Mouse (Mus musculus) G1E (cell line): ENCODE measurements around the gene 1700003F12Rik. TPM values are rescaled to one million over a fixed set of nuclear protein-coding genes. Genes with fewer than 3 reads are reported as not detected.

Experiments used
- ATAC-seq: 2 replicates; pipeline ENCODE4 v1.8.0; 2016; ENCODE audit warnings: mild to moderate bottlenecking; ENCODE audit not compliant: insufficient number of reproducible peaks, poor library complexity, low FRiP score, severe bottlenecking; ENCODE audit errors: extremely low read depth
- DNase-seq: peaks from one replicate; pipeline ENCODE4 v3.0.0; 2012; ENCODE audit warnings: low spot score
- H3K27me3 ChIP-seq: 2 replicates; pipeline ENCODE4 v1.6.1; 2012; ENCODE audit warnings: mild to moderate bottlenecking, low read length, inconsistent platforms; ENCODE audit not compliant: insufficient read depth
- H3K36me3 ChIP-seq: replicated peaks from 2 replicates; pipeline ENCODE3; 2012; ENCODE audit warnings: mild to moderate bottlenecking, inconsistent platforms
- H3K4me1 ChIP-seq: 2 replicates; pipeline ENCODE4 v1.6.1; 2012; ENCODE audit warnings: low read depth, low read length, inconsistent platforms, mixed read lengths; ENCODE audit not compliant: insufficient read depth
- H3K4me3 ChIP-seq: 2 replicates; pipeline ENCODE4 v1.5.1; 2012; ENCODE audit warnings: low read depth, mild to moderate bottlenecking, inconsistent platforms, low read length, moderate library complexity, mixed read lengths
- H3K9me3 ChIP-seq: replicated peaks from 2 replicates; pipeline ENCODE4 v1.6.1; 2012; ENCODE audit warnings: inconsistent platforms
- CTCF ChIP-seq: IDR thresholded peaks from 2 replicates; pipeline ENCODE4 v1.5.1; 2012; ENCODE audit warnings: low read depth, low read length, inconsistent platforms, mixed read lengths
- GATA1 ChIP-seq: IDR thresholded peaks from 2 replicates; pipeline ENCODE4 v1.6.1; 2012; ENCODE audit warnings: borderline replicate concordance, low read length, inconsistent platforms, mixed read lengths
- GATA2 ChIP-seq: IDR thresholded peaks from 2 replicates; pipeline ENCODE4 v1.6.1; 2012; ENCODE audit warnings: low read depth, low read length, inconsistent platforms, borderline replicate concordance
- POLR2AphosphoS5 ChIP-seq: IDR thresholded peaks from 2 replicates; pipeline ENCODE4 v1.6.1; 2012; ENCODE audit warnings: low read depth, low read length, inconsistent platforms; ENCODE audit not compliant: insufficient replicate concordance
- TAL1 ChIP-seq: conservative IDR thresholded peaks from 2 replicates; pipeline ENCODE4 v1.6.1; 2012; ENCODE audit warnings: low read depth, low read length, inconsistent platforms, mixed read lengths
- polyA plus RNA-seq: library from polyadenylated mRNA; stranded (reverse); fragments of >175 nt; gene quantifications from 2 replicates; pipeline ENCODE4 v1.2.3, GENCODE M21; 2012
- total RNA-seq, 2 experiments: library from RNA; stranded (forward) in 1 of 2; stranded (reverse) in 1 of 2; fragments of 200-1000 nt in 1 of 2; fragments of >200 nt in 1 of 2; fragmentation: Nextera tagmentation in 1 of 2; gene quantifications; 2 replicates each; pipeline ENCODE4 v1.2.3; 2014 to 2017

The 1700003F12Rik gene
- total and polyA plus RNA-seq, 3 experiments: not detected

DNA sequence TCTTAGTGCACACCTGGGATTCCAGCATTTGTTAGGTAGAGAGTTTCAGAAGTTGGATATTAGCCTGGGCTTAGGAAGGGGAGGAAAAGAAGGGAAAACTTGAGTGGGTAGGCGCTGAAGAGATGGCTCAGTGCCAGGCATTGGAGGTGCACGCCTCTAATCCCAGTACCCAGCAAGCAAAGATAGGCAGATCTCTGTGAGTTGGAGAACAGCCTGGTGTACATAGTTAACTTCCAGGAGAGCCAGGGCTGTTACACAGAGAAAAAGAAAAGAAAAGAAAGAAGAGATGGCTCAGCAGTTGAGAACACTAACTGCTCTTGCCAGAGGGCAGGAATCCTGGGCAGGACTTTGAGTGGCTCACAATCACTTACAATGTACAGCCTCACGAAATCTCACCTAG lies 20.4 kb upstream of the 1700003F12Rik start:
- ATAC-seq: no peak
- no peaks in the 10 kb centered on the region for H3K9me3 ChIP-seq
- H3K4me3 ChIP-seq: no peak overlapping the region
- H3K36me3 ChIP-seq: peaks cover 79% of the 10 kb centered on the region
- no peaks in the 10 kb centered on the region for H3K27me3 ChIP-seq
- TF ChIP-seq CTCF (no peak), TAL1 (no peak), GATA2 (no peak), GATA1 (no peak), POLR2AphosphoS5 (no peak)
- DNase-seq: no peak
- peaks cover 6% of the 10 kb centered on the region; the same call in 1 of the 2 replicates for H3K4me1 ChIP-seq

DNA sequence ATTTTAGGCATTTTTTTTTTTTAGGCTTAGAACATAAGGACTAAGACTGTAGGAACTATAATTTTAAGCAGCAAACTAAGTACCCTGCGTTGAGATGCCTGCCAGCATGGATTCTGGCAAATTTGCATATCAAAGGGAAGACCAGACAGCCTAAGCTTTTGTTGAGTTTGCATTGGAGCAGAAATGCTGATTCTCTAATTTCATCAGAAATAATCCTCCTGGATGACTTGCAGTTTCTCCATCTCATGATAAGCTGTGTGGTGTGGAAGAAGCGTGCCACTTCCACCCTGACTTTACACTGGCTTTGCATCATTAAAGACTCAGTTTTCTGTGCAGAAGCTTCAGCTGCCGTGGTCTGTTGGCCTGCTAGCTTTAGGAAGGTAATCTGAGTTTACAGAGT lies 14.0 kb upstream of the 1700003F12Rik start:
- H3K36me3 ChIP-seq: peaks cover 85% of the 10 kb centered on the region
- peaks cover 9% of the 10 kb centered on the region; the same call in 1 of the 2 replicates for H3K4me1 ChIP-seq
- no peak for DNase-seq
- no peaks in the 10 kb centered on the region for H3K9me3 ChIP-seq
- no peak overlapping the region for H3K4me3 ChIP-seq
- no peak for ATAC-seq
- no peaks in the 10 kb centered on the region for H3K27me3 ChIP-seq
- TF ChIP-seq GATA2 (no peak), CTCF (no peak), POLR2AphosphoS5 (no peak), GATA1 (no peak), TAL1 (no peak)

- TF ChIP-seq GATA1 (no peak), GATA2 (no peak), TAL1 (no peak), POLR2AphosphoS5 (no peak), CTCF (no peak)
- Histone ChIP-seq H3K36me3 (peaks cover 87% of the 10 kb centered on the region), H3K9me3 (no peaks in the 10 kb centered on the region), H3K4me1 (peaks cover 24% of the 10 kb centered on the region), H3K27me3 (no peaks in the 10 kb centered on the region), H3K4me3 (no peak overlapping the region)
- ATAC-seq (no peak), DNase-seq (no peak)
Observed at GRCm38 (mm10) chr2:154534704-154535270, 12.1 kb upstream of the 1700003F12Rik start.

- no peak for DNase-seq
- H3K9me3 ChIP-seq: no peaks in the 10 kb centered on the region
- TF ChIP-seq TAL1 (no peak), GATA1 (no peak), GATA2 (no peak), POLR2AphosphoS5 (no peak; the same call in 1 of the 2 replicates), CTCF (no peak)
- peaks cover 89% of the 10 kb centered on the region for H3K36me3 ChIP-seq
- no peak for ATAC-seq
- H3K4me1 ChIP-seq: peaks cover 27% of the 10 kb centered on the region
- H3K4me3 ChIP-seq: no peak overlapping the region
- no peaks in the 10 kb centered on the region for H3K27me3 ChIP-seq
Observed at GRCm38 (mm10) chr2:154538310-154538709, 8.6 kb upstream of the 1700003F12Rik start.

DNA sequence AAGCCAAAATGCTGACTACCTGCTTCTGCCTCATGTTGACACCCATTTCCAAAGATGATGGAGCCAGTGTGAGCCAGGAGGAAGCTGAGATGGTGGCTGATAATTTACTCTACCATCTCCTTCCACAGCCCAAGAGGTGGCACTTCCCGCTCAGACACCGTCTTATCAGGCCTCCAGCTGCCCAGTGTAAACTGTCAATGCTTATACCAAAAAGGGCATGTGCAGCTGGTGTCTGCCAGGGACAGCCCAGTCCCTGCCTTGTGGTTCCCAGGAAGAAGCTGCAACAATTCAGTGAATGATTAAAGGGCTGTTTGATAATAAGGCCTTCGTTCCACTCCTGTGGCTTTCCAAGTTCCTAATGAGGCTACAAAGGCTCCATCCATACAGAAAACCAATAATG lies 8.2 kb upstream of the 1700003F12Rik start:
- TF ChIP-seq GATA2 (no peak), TAL1 (no peak), GATA1 (no peak), POLR2AphosphoS5 (no peak), CTCF (no peak)
- H3K4me1 ChIP-seq: peaks cover 27% of the 10 kb centered on the region
- H3K27me3 ChIP-seq: no peaks in the 10 kb centered on the region
- DNase-seq (peak; percentile 18), ATAC-seq (peak; percentile 28; the same call in 1 of the 2 replicates)
- peaks cover 91% of the 10 kb centered on the region for H3K36me3 ChIP-seq
- H3K4me3 ChIP-seq: no peak overlapping the region
- no peaks in the 10 kb centered on the region for H3K9me3 ChIP-seq

GRCm38 (mm10) chr2:154539720-154540119 lies 7.2 kb upstream of the 1700003F12Rik start:
- peak; percentile 37 for TF ChIP-seq CTCF
- TF ChIP-seq GATA1: no peak
- H3K4me1 ChIP-seq: peaks cover 26% of the 10 kb centered on the region
- ATAC-seq: no peak
- DNase-seq: no peak
- H3K9me3 ChIP-seq: no peaks in the 10 kb centered on the region
- H3K36me3 ChIP-seq: peaks cover 93% of the 10 kb centered on the region
- H3K27me3 ChIP-seq: no peaks in the 10 kb centered on the region
- no peak overlapping the region for H3K4me3 ChIP-seq

GRCm38 (mm10) chr2:154541630-154542029 lies 5.3 kb upstream of the 1700003F12Rik start:
- Histone ChIP-seq H3K9me3 (no peaks in the 10 kb centered on the region), H3K27me3 (no peaks in the 10 kb centered on the region), H3K4me1 (peaks cover 25% of the 10 kb centered on the region), H3K4me3 (no peak overlapping the region), H3K36me3 (peaks cover 94% of the 10 kb centered on the region)
- TF ChIP-seq TAL1 (no peak), GATA1 (no peak), CTCF (no peak), GATA2 (no peak), POLR2AphosphoS5 (no peak)
- ATAC-seq: no peak
- no peak for DNase-seq
